Mouse (Mus musculus) liver, adult 2 months (tissue): ENCODE measurements around the gene Col18a1. TPM values are rescaled to one million over a fixed set of nuclear protein-coding genes. Genes with fewer than 3 reads are reported as not detected.

Source experiments
- DNase-seq: peaks from one replicate; pipeline ENCODE4 v3.0.0-alpha.2; 2011; ENCODE audit warnings: low read depth, low spot score; ENCODE audit errors: extremely low read depth
- H3K27ac ChIP-seq: fragments of 200-500 bp; replicated peaks from 2 replicates; pipeline ENCODE4 v1.5.1; 2012; ENCODE audit warnings: low read depth, mild to moderate bottlenecking, control low read depth, inconsistent platforms, low read length; ENCODE audit not compliant: insufficient read depth
- H3K27me3 ChIP-seq: fragments of 200-500 bp; 2 replicates; pipeline ENCODE4 v1.6.1; 2012; ENCODE audit warnings: mild to moderate bottlenecking, moderate library complexity, low read length, inconsistent platforms; ENCODE audit not compliant: control insufficient read depth, insufficient read depth
- H3K36me3 ChIP-seq: fragments of 200-500 bp; 2 replicates; pipeline ENCODE4 v1.6.1; 2012; ENCODE audit warnings: low read length, inconsistent platforms; ENCODE audit not compliant: control insufficient read depth, insufficient read depth
- H3K4me1 ChIP-seq: fragments of 200-500 bp; 2 replicates; pipeline ENCODE4 v1.6.1; 2011; ENCODE audit warnings: low read length; ENCODE audit not compliant: control insufficient read depth, insufficient read depth
- H3K4me3 ChIP-seq: fragments of 200-500 bp; 2 replicates; pipeline ENCODE4 v1.5.1; 2011; ENCODE audit warnings: low read depth, mild to moderate bottlenecking, control low read depth, low read length, moderate library complexity; ENCODE audit not compliant: insufficient read depth
- H3K79me2 ChIP-seq: fragments of 200-500 bp; 2 replicates; pipeline ENCODE4 v1.6.1; 2012; ENCODE audit warnings: inconsistent platforms, mild to moderate bottlenecking, low read length, moderate library complexity; ENCODE audit not compliant: control insufficient read depth, insufficient read depth
- H3K9ac ChIP-seq: fragments of 200-500 bp; 2 replicates; pipeline ENCODE4 v1.6.1; 2012; ENCODE audit warnings: low read depth, mild to moderate bottlenecking, control low read depth, inconsistent platforms, low read length
- CTCF ChIP-seq: fragments of 200-500 bp; IDR thresholded peaks from 2 replicates; pipeline ENCODE4 v1.5.1; 2011; ENCODE audit warnings: low read depth, low read length, control low read depth
- POLR2A ChIP-seq: fragments of 200-500 bp; IDR thresholded peaks from 2 replicates; pipeline ENCODE4 v1.6.1; 2011; ENCODE audit warnings: low read length, control low read depth; ENCODE audit not compliant: insufficient read depth; ENCODE audit errors: extremely low read depth
- WGBS: fragments of 180-500 bp; shearing (Covaris S2); methylation state at CpG from one replicate; pipeline ENCODE4 v1.1.7; 2018; 5-methylcytosine and 5-hydroxymethylcytosine counted together
- polyA plus RNA-seq: library from polyadenylated mRNA; depleted of rRNA; stranded (reverse); fragments of >200 nt; gene quantifications from 2 replicates; pipeline ENCODE4 v1.2.3, GENCODE M21; 2012; rRNA removed
- total RNA-seq: library from RNA; depleted of rRNA; stranded (reverse); fragments of >200 nt; gene quantifications from 2 replicates; pipeline ENCODE4 v1.2.3, GENCODE M21; 2014; rRNA removed

The Col18a1 gene
- total and polyA plus RNA-seq, 2 experiments, result 260 to 452 TPM

- peak; percentile 80 for DNase-seq
- Histone ChIP-seq H3K36me3 (no peaks in the 10 kb centered on the region), H3K9ac (no peak overlapping the region; the same call in 1 of the 2 replicates), H3K4me3 (no peak overlapping the region), H3K4me1 (peaks cover 24% of the 10 kb centered on the region), H3K79me2 (no peaks in the 10 kb centered on the region), H3K27ac (peak overlapping the region; percentile 87), H3K27me3 (no peaks in the 10 kb centered on the region)
- WGBS, result 22% methylated on average over 8 of the region's 8 CpGs
- TF ChIP-seq POLR2A (no peak), CTCF (no peak)
Observed at GRCm38 (mm10) chr10:77007433-77008108, 158.8 kb downstream of the Col18a1 start.

- no peak overlapping the region for H3K4me3 ChIP-seq
- no peaks in the 10 kb centered on the region for H3K79me2 ChIP-seq
- no peak for TF ChIP-seq CTCF
- TF ChIP-seq POLR2A, result no peak
- no peaks in the 10 kb centered on the region for H3K27me3 ChIP-seq
- DNase-seq, result no peak
- H3K27ac ChIP-seq, result no peak overlapping the region
- no peaks in the 10 kb centered on the region for H3K36me3 ChIP-seq
- 76% methylated on average over 7 of the region's 7 CpGs for WGBS
- no peak overlapping the region for H3K9ac ChIP-seq
- peaks cover 15% of the 10 kb centered on the region for H3K4me1 ChIP-seq
Observed at GRCm38 (mm10) chr10:77004936-77005335, 161.4 kb downstream of the Col18a1 start.

Other genes with a start within 250 kb of the Col18a1 start
- gene Pcbp3, start 204.7 kb downstream of the Col18a1 start, total RNA-seq, result 0.37 and 0.40 TPM in 2 replicates
- 0.22 and 0.55 TPM in 2 replicates for gene Pcbp3, start 204.7 kb downstream of the Col18a1 start, polyA plus RNA-seq
- gene Slc19a1, start 134.3 kb downstream of the Col18a1 start, total RNA-seq, result 2.9 and 5.2 TPM in 2 replicates
- 14.8 and 15.9 TPM in 2 replicates for gene Slc19a1, start 134.3 kb downstream of the Col18a1 start, polyA plus RNA-seq
- gene Pofut2, start 92.7 kb upstream of the Col18a1 start, total RNA-seq, result 6.9 and 9.5 TPM in 2 replicates
- 16.4 and 23.0 TPM in 2 replicates for gene Pofut2, start 92.7 kb upstream of the Col18a1 start, polyA plus RNA-seq